Mouse (Mus musculus) retina, adult 2 months (tissue): ENCODE measurements around the gene Dennd1b.

Experiments used
- DNase-seq: peaks from one replicate; pipeline ENCODE4 v3.0.0-alpha.2; 2012; ENCODE audit warnings: low read depth, low spot score

Gene Dennd1b

GRCm38 (mm10) chr1:139015118-139015788 lies 52.0 kb downstream of the Dennd1b start:
- DNase-seq: no peak

GRCm38 (mm10) chr1:139021298-139021697 lies 58.1 kb downstream of the Dennd1b start:
- no peak for DNase-seq

GRCm38 (mm10) chr1:139025882-139026645 lies 62.8 kb downstream of the Dennd1b start:
- DNase-seq: no peak

- no peak for DNase-seq
These were observed 66.3 kb downstream of the Dennd1b start for GRCm38 (mm10) chr1:139029521-139029920.

GRCm38 (mm10) chr1:139032411-139032810 lies 69.2 kb downstream of the Dennd1b start:
- DNase-seq: no peak

- no peak for DNase-seq
These were observed 71.9 kb downstream of the Dennd1b start for GRCm38 (mm10) chr1:139035141-139035540.

GRCm38 (mm10) chr1:139036302-139036701 lies 73.1 kb downstream of the Dennd1b start:
- DNase-seq: no peak

GRCm38 (mm10) chr1:139036768-139037507 lies 73.7 kb downstream of the Dennd1b start:
- DNase-seq: no peak

GRCm38 (mm10) chr1:139038074-139038473 lies 74.8 kb downstream of the Dennd1b start:
- DNase-seq: no peak

- no peak for DNase-seq
These were observed 75.4 kb downstream of the Dennd1b start for GRCm38 (mm10) chr1:139038620-139039019.

- DNase-seq: no peak
These were observed 76.4 kb downstream of the Dennd1b start for GRCm38 (mm10) chr1:139039529-139040230.

GRCm38 (mm10) chr1:139049075-139049474 lies 85.8 kb downstream of the Dennd1b start:
- DNase-seq: no peak

GRCm38 (mm10) chr1:139049881-139050472 lies 86.7 kb downstream of the Dennd1b start:
- no peak for DNase-seq

- DNase-seq: no peak
These were observed 89.8 kb downstream of the Dennd1b start for GRCm38 (mm10) chr1:139053003-139053402.

- no peak for DNase-seq
These were observed 97.1 kb downstream of the Dennd1b start for GRCm38 (mm10) chr1:139060301-139060700.

GRCm38 (mm10) chr1:139064711-139065110 lies 101.5 kb downstream of the Dennd1b start:
- DNase-seq: no peak

GRCm38 (mm10) chr1:139067210-139067609 lies 104.0 kb downstream of the Dennd1b start:
- no peak for DNase-seq

- DNase-seq: no peak
These were observed 107.8 kb downstream of the Dennd1b start for GRCm38 (mm10) chr1:139071015-139071414.

- DNase-seq: no peak
These were observed 112.4 kb downstream of the Dennd1b start for GRCm38 (mm10) chr1:139075671-139076070.

- no peak for DNase-seq
These were observed 114.8 kb downstream of the Dennd1b start for GRCm38 (mm10) chr1:139077989-139078388.

- no peak for DNase-seq
These were observed 115.8 kb downstream of the Dennd1b start for GRCm38 (mm10) chr1:139079000-139079399.
